Mouse (Mus musculus) stomach, adult 2 months (tissue): ENCODE results near the gene Mre11a. TPM values are rescaled to one million over a fixed set of nuclear protein-coding genes. Genes with fewer than 3 reads are reported as not detected.

Experiments used
- polyA plus RNA-seq: library from polyadenylated mRNA; depleted of rRNA; stranded (reverse); fragments of >200 nt; gene quantifications from 2 replicates; pipeline ENCODE4 v1.2.3, GENCODE M21; 2012; rRNA removed

Gene Mre11a
- 0.35 and 0.64 TPM in 2 replicates for polyA plus RNA-seq

DNA sequence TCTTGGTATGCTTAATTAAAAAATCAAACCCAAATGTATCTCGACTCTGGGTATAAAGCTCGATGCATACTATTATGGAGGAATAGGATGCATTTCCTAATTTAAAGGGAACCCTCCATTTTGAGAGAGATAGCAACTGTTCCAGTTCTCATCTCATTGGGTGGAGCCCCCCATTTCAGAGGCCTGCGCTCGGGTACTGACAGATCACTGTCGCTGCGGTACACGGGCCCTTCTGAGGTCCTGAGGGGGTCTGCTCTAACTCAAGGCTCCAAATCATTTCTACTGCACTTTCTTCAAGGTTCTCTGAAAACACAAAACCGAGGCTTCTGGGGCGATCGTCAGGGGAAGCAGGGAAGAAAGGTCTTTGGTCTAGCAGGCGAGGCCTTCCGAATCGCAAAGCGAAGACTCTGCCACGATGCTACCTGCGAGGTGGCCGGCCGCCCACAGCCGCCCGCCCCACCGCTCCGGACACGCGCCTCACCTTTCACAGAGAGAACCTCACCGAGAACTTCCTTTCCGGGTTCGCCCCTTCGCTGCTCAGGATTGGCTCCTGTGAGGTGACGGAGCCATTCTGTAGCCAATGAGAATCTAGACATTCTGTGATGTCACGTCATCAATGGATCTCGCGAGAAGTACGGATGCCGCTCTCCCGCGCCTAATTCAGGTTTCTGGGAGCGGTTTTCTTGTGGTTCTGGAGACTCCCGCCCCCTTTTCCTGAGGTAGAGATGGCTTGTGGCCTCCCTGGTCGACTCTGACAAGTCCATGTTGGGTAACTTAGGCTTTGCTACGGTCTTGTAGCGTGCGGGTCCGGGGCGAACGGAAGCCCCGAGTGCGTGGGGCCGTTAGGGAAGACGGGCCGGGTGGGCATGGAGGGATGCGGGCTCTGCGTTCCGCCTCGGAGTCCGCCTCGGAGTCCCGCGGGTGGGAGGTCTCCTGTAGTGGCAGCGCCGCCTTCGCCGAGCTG, at the start of gene Mre11a, which contains the start of gene Ankrd49:
TSS of gene Mre11a (plus strand) at position 616 of the 964 bp plus-strand sequence.
TSS of gene Ankrd49 (minus strand) at position 818 of the 964 bp plus-strand sequence.

DNA sequence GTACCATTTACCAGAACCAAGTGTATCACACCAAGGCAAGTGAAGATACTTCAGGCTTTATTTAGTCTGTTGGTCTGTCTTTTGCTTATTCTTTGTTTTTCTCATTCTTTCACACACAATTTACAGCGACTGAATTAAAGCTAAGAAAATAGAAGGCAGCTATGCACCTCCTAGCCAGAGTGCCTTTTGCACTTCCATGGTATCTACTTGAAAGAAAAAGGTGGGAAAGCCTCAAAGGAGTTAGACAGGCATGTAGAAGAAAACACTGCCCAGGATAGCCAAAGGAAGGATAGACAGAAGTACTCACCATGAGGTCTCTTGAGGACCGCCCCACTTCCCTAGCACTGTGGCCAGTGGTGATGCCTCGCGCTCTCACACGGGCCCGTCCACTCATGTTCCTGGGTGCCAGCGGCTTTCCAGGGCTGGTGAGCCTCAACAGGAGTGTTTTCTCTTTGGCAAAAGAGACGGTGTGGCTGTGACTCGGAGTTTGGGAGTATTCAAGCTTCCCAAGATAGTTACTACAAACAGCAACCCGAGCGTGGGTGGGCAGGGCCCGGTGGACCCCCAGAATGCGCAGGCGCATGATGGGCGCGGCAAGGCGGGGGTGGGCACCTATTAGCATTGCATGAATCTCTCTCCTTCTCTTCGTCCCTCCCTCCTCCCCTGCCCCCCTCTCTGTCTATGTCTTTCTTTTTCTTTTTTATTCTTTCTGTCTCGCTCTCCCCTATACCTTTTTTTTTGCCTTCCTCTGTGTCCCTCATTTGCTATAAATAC, 44.1 kb upstream of the Mre11a start, which contains the start of gene Piwil4:
TSS of gene Piwil4 (minus strand) at position 583 of the 774 bp plus-strand sequence.

DNA sequence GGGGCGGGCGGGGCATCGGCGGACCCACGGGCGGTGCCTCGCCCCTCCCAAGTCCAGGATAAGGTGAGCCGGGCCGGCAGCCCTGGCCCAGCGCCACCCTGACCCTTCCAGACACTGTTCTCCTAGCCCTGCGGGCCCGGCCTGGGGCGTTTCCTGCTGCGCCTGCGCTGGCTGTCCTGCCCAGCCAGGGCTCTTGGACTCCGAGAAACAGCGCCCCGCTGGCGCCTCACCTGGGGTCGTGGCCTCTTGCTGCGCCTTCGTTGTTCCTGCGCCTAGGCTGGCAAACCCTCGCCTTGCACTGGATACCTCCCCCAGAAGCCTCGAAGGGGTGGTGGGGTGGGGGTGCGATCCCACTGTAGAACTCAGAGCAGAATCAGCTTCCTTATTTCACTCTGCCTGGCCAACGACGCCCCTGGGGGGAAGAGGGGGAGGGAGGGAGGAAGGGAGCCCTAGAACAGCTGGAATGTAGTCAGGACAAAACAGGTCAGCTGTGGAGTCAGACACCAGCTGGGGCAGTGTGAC, 32.4 kb upstream of the Mre11a start, which contains the start of gene Fut4:
TSS of gene Fut4 (minus strand) at position 393 of the 522 bp plus-strand sequence.

DNA sequence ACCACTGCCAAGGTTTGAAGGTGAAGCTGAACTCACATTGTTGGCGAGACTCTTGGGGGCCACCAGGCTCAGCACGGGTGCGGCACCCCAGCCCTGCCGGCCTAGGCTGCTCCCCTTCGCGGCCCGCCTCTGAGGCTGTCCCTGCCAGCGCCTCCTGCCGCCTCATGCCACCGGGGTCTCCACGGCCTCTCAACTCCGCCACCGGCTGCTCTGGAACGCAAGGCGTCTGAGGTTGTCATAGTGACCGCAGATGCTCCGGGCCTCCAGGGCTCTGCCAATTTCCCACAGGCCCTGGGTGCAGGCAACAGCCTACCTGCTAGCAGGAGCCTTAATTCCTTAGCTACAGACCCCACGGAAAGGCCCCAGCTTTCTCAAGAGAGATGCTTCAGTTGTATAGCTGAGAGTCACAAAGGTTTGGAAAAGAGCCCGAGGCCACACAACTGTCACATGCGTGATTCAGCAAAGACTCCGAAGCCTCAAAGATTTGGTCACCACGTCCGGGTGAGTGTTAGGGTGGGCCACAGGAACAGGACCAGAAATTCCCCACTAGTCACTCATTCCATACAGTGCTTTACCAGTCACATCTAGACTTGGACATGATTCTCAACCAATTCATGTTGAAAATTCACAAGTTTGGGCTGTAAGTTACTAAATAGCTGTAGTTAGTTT, 13.5 kb upstream of the Mre11a start, which contains the start of gene 1700012B09Rik:
TSS of gene 1700012B09Rik (minus strand) at position 228 of the 669 bp plus-strand sequence.

DNA sequence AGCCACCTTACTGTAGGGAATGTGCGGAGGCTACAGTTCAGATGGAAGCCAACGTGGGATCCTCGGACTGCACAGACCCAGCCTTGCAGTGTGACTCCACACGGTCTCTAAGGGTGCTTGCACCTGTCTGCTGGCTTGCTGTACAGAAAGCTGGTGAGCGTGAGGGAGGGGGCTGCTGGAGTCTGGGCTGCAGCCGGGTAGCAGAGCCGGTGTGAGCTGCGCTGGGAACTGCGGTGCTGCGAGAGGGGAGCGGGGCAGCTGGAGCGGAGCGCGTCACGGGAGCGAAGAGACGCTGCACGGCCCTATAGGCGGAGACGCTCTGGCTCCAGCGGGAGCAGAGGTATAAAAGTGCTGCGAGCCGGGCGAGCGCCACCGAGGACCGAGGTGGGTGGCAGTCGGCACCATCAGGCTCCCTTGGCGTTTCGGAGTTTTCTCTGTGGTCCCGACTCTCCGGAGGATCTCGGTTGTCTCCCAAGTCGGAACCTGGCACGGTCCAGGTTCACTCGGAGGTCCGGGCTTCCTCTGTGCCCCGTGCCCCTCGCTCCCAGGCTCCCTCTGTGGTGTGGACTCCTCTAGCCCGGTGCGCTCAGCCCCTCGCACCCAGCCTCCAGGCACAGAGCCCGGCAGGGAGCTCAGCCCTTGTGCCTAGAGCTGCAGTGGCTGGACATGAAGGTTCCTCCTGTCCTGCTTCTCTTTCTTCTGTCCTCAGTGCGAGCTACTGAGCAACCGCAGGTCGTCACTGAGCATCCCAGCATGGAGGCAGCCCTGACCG, 75.6 kb downstream of the Mre11a start, which contains the start of gene Gpr83:
TSS of gene Gpr83 (plus strand) at position 343 of the 772 bp plus-strand sequence.

Other genes with a start within 250 kb of the Mre11a start
- gene Amotl1, start 139.6 kb upstream of the Mre11a start, polyA plus RNA-seq, result 8.7 and 12.3 TPM in 2 replicates
- 0.77 and 0.92 TPM in 2 replicates for gene Piwil4, start 43.9 kb upstream of the Mre11a start, polyA plus RNA-seq
- gene Fut4, start 32.3 kb upstream of the Mre11a start, polyA plus RNA-seq, result 12.8 and 16.7 TPM in 2 replicates
- not detected in 2 replicates for gene 1700012B09Rik, start 13.6 kb upstream of the Mre11a start, polyA plus RNA-seq
- gene Ankrd49, start 202 bp downstream of the Mre11a start, polyA plus RNA-seq, result 0.72 and 0.93 TPM in 2 replicates
- gene Gpr83, start 75.6 kb downstream of the Mre11a start, polyA plus RNA-seq, result 0.09 TPM in 2 replicates
- gene Izumo1r, start 119.3 kb downstream of the Mre11a start, polyA plus RNA-seq, result 0.28 TPM in 1 of 2 replicates, not detected in the other